Mouse (Mus musculus) activated CD4-positive, CD25-positive, alpha-beta regulatory T cell (primary cell): ENCODE results near the gene Il34. TPM values are rescaled to one million over a fixed set of nuclear protein-coding genes. Genes with fewer than 3 reads are reported as not detected.

Source experiments
- polyA plus RNA-seq, 2 experiments: library from polyadenylated mRNA; unstranded; fragments of 100-300 nt; shearing (Covaris generic); gene quantifications; one replicate each; pipeline ENCODE4 v1.2.1; 2017

Gene Il34
- under 1 TPM in 1 of 2 experiments, not detected in 1; 0.66 TPM for polyA plus RNA-seq

GRCm38 (mm10) chr8:110805669-110806068 is at the start of gene Il34:
Gene Il34 (minus strand): TSS chr8:110805924.

GRCm38 (mm10) chr8:110846405-110847170 is 40.9 kb upstream of the Il34 start, which contains the start of the genes Cog4 and Sf3b3:
Gene Cog4 (plus strand): TSS chr8:110846600.
Gene Sf3b3 (minus strand): TSS chr8:110846787.

GRCm38 (mm10) chr8:110720685-110721598 is 84.8 kb downstream of the Il34 start, which contains the start of gene Mtss1l:
Gene Mtss1l (plus strand): TSS chr8:110721476.

Other genes starting within 250 kb of the Il34 start
- gene Vac14, start 187.3 kb downstream of the Il34 start, polyA plus RNA-seq: 10 to 100 TPM; 34.5 to 43.1 TPM
- gene Mtss1l, start 84.4 kb downstream of the Il34 start, polyA plus RNA-seq: under 1 TPM; 0.15 to 0.27 TPM
- 10 to 100 TPM; 55.2 to 56.9 TPM for gene Cog4, start 40.7 kb upstream of the Il34 start, polyA plus RNA-seq
- gene Sf3b3, start 40.9 kb upstream of the Il34 start, polyA plus RNA-seq: 100 to 1,000 TPM; 139 to 153 TPM
- gene Fuk, start 96.6 kb upstream of the Il34 start, polyA plus RNA-seq: 1 to 10 TPM; 5.8 to 7.7 TPM
- 10 to 100 TPM; 26.2 to 33.1 TPM for gene St3gal2, start 114.0 kb upstream of the Il34 start, polyA plus RNA-seq
- gene Ddx19a, start 191.9 kb upstream of the Il34 start, polyA plus RNA-seq: 10 to 100 TPM; 24.9 to 27.7 TPM
- 10 to 100 TPM; 13.0 to 17.1 TPM for gene Ddx19b, start 225.8 kb upstream of the Il34 start, polyA plus RNA-seq
- gene Aars, start 227.2 kb upstream of the Il34 start, polyA plus RNA-seq: 10 to 100 TPM; 34.3 to 53.3 TPM